Mouse (Mus musculus) hindbrain, embryonic 15.5 days (tissue): ENCODE measurements at regions not wholly inside any gene's neighbourhood (a gene's known extent, or its start where the extent isn't known, plus 50 kb on each side); places are given as distances from the start of the nearest gene placed in this dataset.

Experiments used
- ATAC-seq: fragments of 200-750 bp; cut with Nextera tagmentation; 2 replicates; pipeline ENCODE4 v1.8.0; 2017; ENCODE audit warnings: low read depth, moderate number of reproducible peaks, moderate TSS enrichment; ENCODE audit not compliant: low FRiP score
- H3K27ac ChIP-seq: fragments of 300-500 bp; sonication (generic); replicated peaks from 2 replicates; pipeline ENCODE4 v1.5.1; 2015; ENCODE audit warnings: mild to moderate bottlenecking, inconsistent platforms
- H3K27me3 ChIP-seq: fragments of 300-500 bp; sonication (generic); 2 replicates; pipeline ENCODE4 v1.6.1; 2015; ENCODE audit warnings: control low read depth, inconsistent platforms
- H3K36me3 ChIP-seq: fragments of 300-500 bp; sonication (generic); 2 replicates; pipeline ENCODE4 v1.6.1; 2015; ENCODE audit warnings: control low read depth, inconsistent platforms
- H3K4me1 ChIP-seq: fragments of 300-500 bp; sonication (generic); replicated peaks from 2 replicates; pipeline ENCODE4 v1.6.1; 2015; ENCODE audit warnings: control low read depth, inconsistent platforms
- H3K4me2 ChIP-seq: fragments of 300-500 bp; sonication (generic); 2 replicates; pipeline ENCODE4 v1.6.1; 2015; ENCODE audit warnings: moderate library complexity, mild to moderate bottlenecking, inconsistent platforms
- H3K4me3 ChIP-seq: fragments of 300-500 bp; sonication (generic); 2 replicates; pipeline ENCODE4 v1.5.1; 2015; ENCODE audit warnings: mild to moderate bottlenecking, inconsistent platforms
- H3K9ac ChIP-seq: fragments of 300-500 bp; sonication (generic); 2 replicates; pipeline ENCODE4 v1.6.1; 2015; ENCODE audit warnings: inconsistent platforms
- H3K9me3 ChIP-seq: fragments of 300-500 bp; sonication (generic); 2 replicates; pipeline ENCODE4 v1.6.1; 2016; ENCODE audit warnings: control low read depth, inconsistent platforms
- WGBS: fragments of 180-500 bp; shearing (Covaris S2); methylation state at CpG from one replicate; pipeline ENCODE4 v1.1.7; 2015; 5-methylcytosine and 5-hydroxymethylcytosine counted together

GRCm38 (mm10) chr6:138956461-138957072 lies 298.2 kb upstream of the Igbp1b start:
- no peak overlapping the region for H3K4me2 ChIP-seq
- ATAC-seq, result no peak
- no peaks in the 10 kb centered on the region for H3K4me1 ChIP-seq
- 91% methylated on average over 3 of the region's 3 CpGs for WGBS
- H3K36me3 ChIP-seq, result no peaks in the 10 kb centered on the region
- no peak overlapping the region for H3K9ac ChIP-seq
- H3K27ac ChIP-seq, result no peak overlapping the region
- H3K9me3 ChIP-seq, result no peaks in the 10 kb centered on the region
- no peak overlapping the region for H3K4me3 ChIP-seq
- no peaks in the 10 kb centered on the region for H3K27me3 ChIP-seq

- Histone ChIP-seq H3K4me3 (no peak overlapping the region), H3K4me1 (no peaks in the 10 kb centered on the region), H3K9ac (no peak overlapping the region), H3K4me2 (no peak overlapping the region), H3K27me3 (no peaks in the 10 kb centered on the region), H3K27ac (no peak overlapping the region), H3K9me3 (no peaks in the 10 kb centered on the region), H3K36me3 (no peaks in the 10 kb centered on the region)
- ATAC-seq, result no peak
- WGBS, result 90% methylated on average over 3 of the region's 3 CpGs
These were observed 292.5 kb upstream of the Igbp1b start for GRCm38 (mm10) chr6:138950888-138951287.

GRCm38 (mm10) chr6:138946632-138947031 lies 288.3 kb upstream of the Igbp1b start:
- no peak overlapping the region for H3K4me2 ChIP-seq
- no peaks in the 10 kb centered on the region for H3K9me3 ChIP-seq
- no peaks in the 10 kb centered on the region for H3K36me3 ChIP-seq
- ATAC-seq, result no peak
- WGBS, result 71% methylated on average over 5 of the region's 5 CpGs
- H3K9ac ChIP-seq, result no peak overlapping the region
- no peak overlapping the region for H3K27ac ChIP-seq
- no peaks in the 10 kb centered on the region for H3K4me1 ChIP-seq
- H3K27me3 ChIP-seq, result no peaks in the 10 kb centered on the region
- H3K4me3 ChIP-seq, result no peak overlapping the region

GRCm38 (mm10) chr6:138945432-138945831 lies 287.1 kb upstream of the Igbp1b start:
- no peak overlapping the region for H3K9ac ChIP-seq
- H3K4me2 ChIP-seq, result no peak overlapping the region
- 73% methylated on average over 1 of the region's 1 CpGs for WGBS
- H3K4me1 ChIP-seq, result no peaks in the 10 kb centered on the region
- H3K27me3 ChIP-seq, result no peaks in the 10 kb centered on the region
- H3K36me3 ChIP-seq, result no peaks in the 10 kb centered on the region
- ATAC-seq, result no peak
- no peak overlapping the region for H3K4me3 ChIP-seq
- no peak overlapping the region for H3K27ac ChIP-seq
- no peaks in the 10 kb centered on the region for H3K9me3 ChIP-seq

- Histone ChIP-seq H3K9ac (no peak overlapping the region), H3K4me2 (no peak overlapping the region), H3K36me3 (no peaks in the 10 kb centered on the region), H3K27me3 (no peaks in the 10 kb centered on the region), H3K4me1 (no peaks in the 10 kb centered on the region), H3K4me3 (no peak overlapping the region), H3K9me3 (no peaks in the 10 kb centered on the region), H3K27ac (no peak overlapping the region)
- no peak for ATAC-seq
- 55% methylated on average over 2 of the region's 2 CpGs for WGBS
These were observed 261.8 kb upstream of the Igbp1b start for GRCm38 (mm10) chr6:138920161-138920560.

GRCm38 (mm10) chr6:138919531-138919930 lies 261.2 kb upstream of the Igbp1b start:
- H3K4me2 ChIP-seq, result no peak overlapping the region
- H3K9ac ChIP-seq, result no peak overlapping the region
- WGBS, result 91% methylated on average over 4 of the region's 4 CpGs
- no peaks in the 10 kb centered on the region for H3K9me3 ChIP-seq
- H3K4me3 ChIP-seq, result no peak overlapping the region
- H3K27me3 ChIP-seq, result no peaks in the 10 kb centered on the region
- no peak for ATAC-seq
- H3K4me1 ChIP-seq, result no peaks in the 10 kb centered on the region
- no peak overlapping the region for H3K27ac ChIP-seq
- H3K36me3 ChIP-seq, result no peaks in the 10 kb centered on the region

GRCm38 (mm10) chr6:138914981-138915380 lies 256.6 kb upstream of the Igbp1b start:
- Histone ChIP-seq H3K4me2 (no peak overlapping the region), H3K36me3 (no peaks in the 10 kb centered on the region), H3K4me3 (no peak overlapping the region), H3K27me3 (no peaks in the 10 kb centered on the region), H3K4me1 (no peaks in the 10 kb centered on the region), H3K9ac (no peak overlapping the region), H3K27ac (no peak overlapping the region), H3K9me3 (no peaks in the 10 kb centered on the region)
- WGBS, result 57% methylated on average over 3 of the region's 3 CpGs
- ATAC-seq, result no peak

GRCm38 (mm10) chr6:138873610-138874009 lies 215.3 kb upstream of the Igbp1b start:
- peak; percentile 78 for ATAC-seq
- Histone ChIP-seq H3K4me2 (peak overlapping the region; percentile 36), H3K27me3 (no peaks in the 10 kb centered on the region), H3K4me1 (no peaks in the 10 kb centered on the region; the same call in 1 of the 2 replicates), H3K4me3 (peak overlapping the region; percentile 17; the same call in 1 of the 2 replicates), H3K9ac (no peak overlapping the region), H3K9me3 (no peaks in the 10 kb centered on the region), H3K27ac (no peak overlapping the region; the same call in 1 of the 2 replicates), H3K36me3 (no peaks in the 10 kb centered on the region)
- 61% methylated on average over 12 of the region's 12 CpGs for WGBS

GRCm38 (mm10) chr6:138872495-138873415 lies 214.4 kb upstream of the Igbp1b start:
- peak; percentile 80 for ATAC-seq
- Histone ChIP-seq H3K9me3 (no peaks in the 10 kb centered on the region), H3K4me2 (peak overlapping the region; percentile 36), H3K4me3 (no peak overlapping the region), H3K27me3 (no peaks in the 10 kb centered on the region), H3K27ac (no peak overlapping the region), H3K36me3 (no peaks in the 10 kb centered on the region), H3K9ac (no peak overlapping the region), H3K4me1 (no peaks in the 10 kb centered on the region; the same call in 1 of the 2 replicates)
- 55% methylated on average over 20 of the region's 20 CpGs for WGBS

- WGBS, result 90% methylated on average over 8 of the region's 8 CpGs
- H3K27ac ChIP-seq, result no peak overlapping the region
- H3K36me3 ChIP-seq, result no peaks in the 10 kb centered on the region
- H3K4me1 ChIP-seq, result no peaks in the 10 kb centered on the region
- H3K9me3 ChIP-seq, result no peaks in the 10 kb centered on the region
- no peak overlapping the region for H3K9ac ChIP-seq
- no peak for ATAC-seq
- no peak overlapping the region for H3K4me2 ChIP-seq
- H3K4me3 ChIP-seq, result no peak overlapping the region
- H3K27me3 ChIP-seq, result no peaks in the 10 kb centered on the region
These were observed 179.7 kb upstream of the Igbp1b start for GRCm38 (mm10) chr6:138838043-138838442.

GRCm38 (mm10) chr6:138834876-138835275 lies 176.5 kb upstream of the Igbp1b start:
- no peaks in the 10 kb centered on the region for H3K36me3 ChIP-seq
- H3K4me2 ChIP-seq, result no peak overlapping the region
- ATAC-seq, result no peak
- H3K9me3 ChIP-seq, result no peaks in the 10 kb centered on the region
- H3K9ac ChIP-seq, result no peak overlapping the region
- H3K4me3 ChIP-seq, result no peak overlapping the region
- no peaks in the 10 kb centered on the region for H3K27me3 ChIP-seq
- WGBS, result 92% methylated on average over 6 of the region's 6 CpGs
- no peaks in the 10 kb centered on the region for H3K4me1 ChIP-seq
- no peak overlapping the region for H3K27ac ChIP-seq

- no peaks in the 10 kb centered on the region for H3K36me3 ChIP-seq
- H3K4me1 ChIP-seq, result no peaks in the 10 kb centered on the region
- ATAC-seq, result no peak
- H3K27ac ChIP-seq, result no peak overlapping the region
- 73% methylated on average over 4 of the region's 4 CpGs for WGBS
- no peak overlapping the region for H3K4me2 ChIP-seq
- no peak overlapping the region for H3K4me3 ChIP-seq
- H3K9ac ChIP-seq, result no peak overlapping the region
- no peaks in the 10 kb centered on the region for H3K9me3 ChIP-seq
- no peaks in the 10 kb centered on the region for H3K27me3 ChIP-seq
These were observed 143.5 kb upstream of the Igbp1b start for GRCm38 (mm10) chr6:138801835-138802234.
